Mouse (Mus musculus) intestine, embryonic 14.5 days (tissue): ENCODE results near the gene Pitpnc1. TPM values are rescaled to one million over a fixed set of nuclear protein-coding genes. Genes with fewer than 3 reads are reported as not detected.

Experiments
- ATAC-seq: fragments of 200-750 bp; cut with Nextera tagmentation; replicated peaks from 2 replicates; pipeline ENCODE4 v1.8.0; 2017; ENCODE audit warnings: low read depth, moderate number of reproducible peaks, moderate TSS enrichment, moderate library complexity; ENCODE audit not compliant: low FRiP score, low TSS enrichment
- DNase-seq: peaks from one replicate; pipeline ENCODE4 v3.0.0-alpha.2; 2018; ENCODE audit warnings: low spot score
- H3K27ac ChIP-seq: fragments of 300-500 bp; sonication (generic); 2 replicates; pipeline ENCODE4 v1.5.1; 2014; ENCODE audit warnings: low read depth, mild to moderate bottlenecking, control low read depth
- H3K27me3 ChIP-seq: fragments of 300-500 bp; sonication (generic); replicated peaks from 2 replicates; pipeline ENCODE4 v1.6.1; 2014; ENCODE audit warnings: low read length, control low read depth; ENCODE audit not compliant: control insufficient read depth, insufficient read depth
- H3K36me3 ChIP-seq: fragments of 300-500 bp; sonication (generic); 2 replicates; pipeline ENCODE4 v1.6.1; 2014; ENCODE audit warnings: low read length, control low read depth; ENCODE audit not compliant: control insufficient read depth, insufficient read depth
- H3K4me1 ChIP-seq: fragments of 300-500 bp; sonication (generic); replicated peaks from 2 replicates; pipeline ENCODE4 v1.6.1; 2014; ENCODE audit warnings: low read length, control low read depth, mixed read lengths; ENCODE audit not compliant: control insufficient read depth, insufficient read depth
- H3K4me2 ChIP-seq: fragments of 300-500 bp; sonication (generic); 2 replicates; pipeline ENCODE4 v1.6.1; 2014; ENCODE audit warnings: low read length
- H3K4me3 ChIP-seq: fragments of 300-500 bp; sonication (generic); 2 replicates; pipeline ENCODE4 v1.5.1; 2014; ENCODE audit warnings: low read depth, low read length, control low read depth, mixed read lengths
- H3K9ac ChIP-seq: fragments of 300-500 bp; sonication (generic); 2 replicates; pipeline ENCODE4 v1.6.1; 2014; ENCODE audit warnings: mild to moderate bottlenecking, low read length
- H3K9me3 ChIP-seq: fragments of 300-500 bp; sonication (generic); 2 replicates; pipeline ENCODE4 v1.6.1; 2016; ENCODE audit warnings: low read length, control low read depth; ENCODE audit not compliant: control insufficient read depth
- WGBS: fragments of 180-500 bp; shearing (Covaris S2); extraction: QIAGEN DNeasy Blood & Tissue Kit; methylation state at CpG from one replicate; pipeline ENCODE4 v1.1.7; 2014; 5-methylcytosine and 5-hydroxymethylcytosine counted together
- polyA plus RNA-seq: library from polyadenylated mRNA; unstranded; fragments of >200 nt; fragmentation: Nextera tagmentation; extraction: Ambion mirVana; gene quantifications from 2 replicates; pipeline ENCODE4 v1.2.1, GENCODE M21; 2014

Gene Pitpnc1
- polyA plus RNA-seq, 1 experiment from 2014 or later, result 18.2 TPM

DNA sequence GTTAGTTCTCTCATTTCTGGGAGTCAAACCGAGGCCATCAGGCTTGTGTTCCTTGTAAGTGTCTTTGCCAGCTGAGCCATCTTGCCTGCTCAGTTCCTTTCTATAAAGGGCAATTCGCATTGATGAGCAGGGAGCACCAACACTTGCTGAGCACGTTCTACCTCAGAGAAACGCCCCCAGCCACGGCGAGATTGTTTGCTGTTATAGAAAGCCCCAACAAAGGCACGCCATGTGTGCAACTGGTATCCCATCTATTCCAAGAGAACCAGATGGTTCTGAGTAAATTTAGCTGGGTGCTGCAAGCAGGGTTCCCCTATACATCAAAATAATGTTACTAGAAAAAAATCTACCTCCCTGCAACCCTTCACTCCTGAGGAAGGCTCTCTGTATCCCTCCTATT, 188.0 kb downstream of the Pitpnc1 start:
- no peak for DNase-seq
- H3K9me3 ChIP-seq, result no peaks in the 10 kb centered on the region
- no peak overlapping the region for H3K4me3 ChIP-seq
- no peak for ATAC-seq
- 89% methylated on average over 7 of the region's 7 CpGs for WGBS
- no peak overlapping the region for H3K27ac ChIP-seq
- no peaks in the 10 kb centered on the region for H3K27me3 ChIP-seq
- no peaks in the 10 kb centered on the region for H3K4me1 ChIP-seq
- no peak overlapping the region for H3K4me2 ChIP-seq
- H3K9ac ChIP-seq, result no peak overlapping the region
- no peaks in the 10 kb centered on the region for H3K36me3 ChIP-seq

DNA sequence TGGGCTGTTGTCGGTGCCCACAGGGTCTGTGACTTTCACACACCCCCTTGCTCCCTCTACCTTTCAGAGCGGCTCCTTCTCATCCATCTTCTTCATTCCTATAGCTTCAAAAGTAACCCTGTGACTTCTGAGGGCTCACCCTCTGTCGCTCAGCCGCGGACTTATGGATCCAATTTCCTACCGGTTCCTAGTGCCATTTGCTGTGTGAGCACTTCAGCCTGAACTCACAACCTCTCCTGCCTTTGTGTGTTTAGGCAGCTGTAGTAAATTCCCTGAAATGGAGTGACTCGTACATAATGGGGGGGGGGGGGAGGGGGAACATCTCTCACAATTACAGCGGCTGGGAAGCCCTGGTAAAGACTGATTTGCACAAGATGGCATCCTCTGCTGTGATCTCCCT, 191.2 kb downstream of the Pitpnc1 start:
- no peak overlapping the region for H3K9ac ChIP-seq
- H3K9me3 ChIP-seq, result no peaks in the 10 kb centered on the region
- ATAC-seq (no peak), DNase-seq (no peak)
- no peak overlapping the region for H3K4me2 ChIP-seq
- no peaks in the 10 kb centered on the region for H3K36me3 ChIP-seq
- no peak overlapping the region for H3K27ac ChIP-seq
- H3K4me3 ChIP-seq, result no peak overlapping the region
- H3K27me3 ChIP-seq, result no peaks in the 10 kb centered on the region
- WGBS, result 55% methylated on average over 8 of the region's 8 CpGs
- no peaks in the 10 kb centered on the region; the same call in none of the 2 replicates for H3K4me1 ChIP-seq

DNA sequence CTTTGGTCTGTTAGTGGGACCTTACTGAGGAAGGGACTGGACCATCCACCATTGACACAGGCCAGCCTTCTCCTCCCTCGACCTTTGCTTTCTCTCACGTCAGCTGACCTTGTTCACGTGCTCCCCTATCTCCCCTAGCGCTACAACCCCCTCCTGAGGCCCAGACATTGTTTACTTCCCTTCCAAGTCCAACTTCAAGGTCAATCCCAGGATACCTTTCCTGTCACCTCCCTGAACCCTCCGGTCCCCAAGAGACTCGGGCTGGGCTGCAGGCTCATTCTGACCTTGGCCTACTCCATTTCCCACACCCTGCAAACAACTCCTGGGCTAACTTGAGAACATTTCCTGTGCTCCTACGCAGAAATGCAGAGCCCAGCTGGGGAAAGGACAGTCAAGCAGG, 193.6 kb downstream of the Pitpnc1 start:
- Histone ChIP-seq H3K27me3 (no peaks in the 10 kb centered on the region), H3K4me2 (no peak overlapping the region), H3K9me3 (no peaks in the 10 kb centered on the region), H3K9ac (no peak overlapping the region), H3K36me3 (no peaks in the 10 kb centered on the region), H3K27ac (no peak overlapping the region), H3K4me1 (peaks cover 6% of the 10 kb centered on the region), H3K4me3 (no peak overlapping the region)
- DNase-seq, result no peak
- 46% methylated on average over 7 of the region's 7 CpGs for WGBS
- no peak for ATAC-seq

- Histone ChIP-seq H3K4me3 (no peak overlapping the region), H3K9ac (no peak overlapping the region)
- 64% methylated on average over 3 of the region's 3 CpGs for WGBS
Measured at GRCm38 (mm10) chr11:107276337-107276736, 194.2 kb downstream of the Pitpnc1 start.

DNA sequence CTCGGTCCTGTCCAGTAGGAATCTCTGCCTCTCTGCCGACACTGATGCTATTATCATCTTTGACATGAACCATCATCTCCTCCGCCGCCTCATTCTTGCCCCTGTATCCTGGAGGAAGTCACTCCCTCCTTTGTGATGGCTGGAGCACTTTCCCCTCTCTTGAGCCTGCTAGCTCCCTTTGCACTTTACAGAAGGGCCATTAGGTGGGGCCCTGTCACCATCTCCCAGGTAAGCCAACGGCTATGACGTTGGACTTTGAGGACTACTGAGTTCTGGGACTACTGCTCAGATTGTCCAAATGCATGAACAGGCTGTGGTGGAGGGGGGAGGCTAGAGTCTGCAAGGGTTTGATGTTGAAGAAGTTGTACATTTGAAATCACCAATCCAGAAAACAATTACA, 194.6 kb downstream of the Pitpnc1 start:
- 32% methylated on average over 6 of the region's 6 CpGs for WGBS
- H3K4me2 ChIP-seq, result no peak overlapping the region
- 0 out of 2 replicates have a peak, but pooled peaks have one; percentile 55 for ATAC-seq
- no peaks in the 10 kb centered on the region for H3K27me3 ChIP-seq
- no peaks in the 10 kb centered on the region for H3K9me3 ChIP-seq
- H3K27ac ChIP-seq, result no peak overlapping the region
- H3K4me1 ChIP-seq, result peaks cover 6% of the 10 kb centered on the region
- peak; percentile 67 for DNase-seq
- H3K9ac ChIP-seq, result no peak overlapping the region
- no peaks in the 10 kb centered on the region for H3K36me3 ChIP-seq
- H3K4me3 ChIP-seq, result no peak overlapping the region

More at GRCm38 (mm10) chr11:107276337-107276736, 194.2 kb downstream of the Pitpnc1 start:
- no peak for ATAC-seq
- no peak for DNase-seq
- H3K36me3 ChIP-seq, result no peaks in the 10 kb centered on the region
- H3K9me3 ChIP-seq, result no peaks in the 10 kb centered on the region
- no peaks in the 10 kb centered on the region for H3K27me3 ChIP-seq
- no peak overlapping the region for H3K27ac ChIP-seq
- no peak overlapping the region for H3K4me2 ChIP-seq
- H3K4me1 ChIP-seq, result peaks cover 6% of the 10 kb centered on the region

DNA sequence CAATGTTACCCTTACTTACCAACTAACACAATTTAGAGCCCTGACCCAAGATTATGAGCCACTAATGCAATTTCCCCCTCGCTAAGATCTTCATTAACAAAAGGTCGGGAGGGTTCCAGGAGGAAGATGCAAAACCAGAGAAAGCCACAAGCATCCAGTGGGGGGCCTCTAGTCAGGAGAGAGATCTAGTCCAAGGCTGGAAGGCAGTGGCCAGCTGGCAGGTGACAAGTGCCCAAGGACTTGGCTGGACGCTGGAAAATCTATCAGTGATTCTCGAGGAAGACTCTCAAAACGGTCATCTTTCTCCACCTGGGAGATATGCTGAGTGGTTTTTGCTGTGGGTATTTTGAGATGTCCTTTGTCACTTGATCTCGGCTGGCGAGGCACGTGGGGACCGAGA, 196.3 kb downstream of the Pitpnc1 start:
- H3K27ac ChIP-seq, result no peak overlapping the region
- no peaks in the 10 kb centered on the region for H3K36me3 ChIP-seq
- H3K27me3 ChIP-seq, result no peaks in the 10 kb centered on the region
- DNase-seq (no peak), ATAC-seq (no peak)
- H3K9me3 ChIP-seq, result no peaks in the 10 kb centered on the region
- no peak overlapping the region for H3K4me2 ChIP-seq
- peaks cover 6% of the 10 kb centered on the region for H3K4me1 ChIP-seq
- H3K4me3 ChIP-seq, result no peak overlapping the region
- 81% methylated on average over 9 of the region's 9 CpGs for WGBS
- no peak overlapping the region for H3K9ac ChIP-seq

GRCm38 (mm10) chr11:107272351-107272975, 198.0 kb downstream of the Pitpnc1 start:
- Histone ChIP-seq H3K4me1 (peaks cover 6% of the 10 kb centered on the region), H3K27ac (no peak overlapping the region), H3K27me3 (no peaks in the 10 kb centered on the region), H3K36me3 (no peaks in the 10 kb centered on the region), H3K9ac (no peak overlapping the region), H3K4me3 (no peak overlapping the region), H3K9me3 (peaks cover 3% of the 10 kb centered on the region; the same call in 1 of the 2 replicates), H3K4me2 (no peak overlapping the region)
- 0 out of 2 replicates have a peak, but pooled peaks have one; percentile 32 for ATAC-seq
- WGBS, result 69% methylated on average over 11 of the region's 11 CpGs
- peak; percentile 70 for DNase-seq

DNA sequence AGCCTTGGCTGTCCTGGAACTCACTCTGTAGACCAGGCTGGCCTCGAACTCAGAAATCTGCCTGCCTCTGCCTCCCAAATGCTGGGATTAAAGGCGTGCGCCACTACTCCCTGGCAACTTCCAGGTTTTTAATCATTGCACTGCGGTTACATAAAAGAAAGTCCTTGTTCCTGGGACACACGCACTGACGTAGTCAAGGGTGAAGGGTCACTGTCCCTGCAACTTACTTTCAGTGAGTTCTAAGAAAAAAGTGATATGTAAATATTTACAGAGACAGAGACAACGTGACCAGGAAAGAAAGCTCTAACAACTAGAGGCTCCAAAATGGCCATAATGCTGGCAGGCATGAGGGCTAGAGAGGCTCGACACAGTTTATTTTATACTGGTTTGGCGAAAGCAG, 199.9 kb downstream of the Pitpnc1 start:
- no peak overlapping the region for H3K9ac ChIP-seq
- 70% methylated on average over 9 of the region's 9 CpGs for WGBS

GRCm38 (mm10) chr11:107267522-107267921, 203.0 kb downstream of the Pitpnc1 start:
- H3K36me3 ChIP-seq, result no peaks in the 10 kb centered on the region
- no peak overlapping the region for H3K9ac ChIP-seq
- no peak overlapping the region for H3K4me3 ChIP-seq
- H3K9me3 ChIP-seq, result peaks cover 3% of the 10 kb centered on the region; the same call in 1 of the 2 replicates
- H3K27ac ChIP-seq, result no peak overlapping the region
- H3K4me2 ChIP-seq, result no peak overlapping the region
- no peaks in the 10 kb centered on the region for H3K27me3 ChIP-seq
- H3K4me1 ChIP-seq, result peaks cover 2% of the 10 kb centered on the region; the same call in 1 of the 2 replicates
- no peak for DNase-seq
- no peak for ATAC-seq
- WGBS, result 100% methylated on average over 3 of the region's 3 CpGs

More for the DNA sequence above, 199.9 kb downstream of the Pitpnc1 start:
- Histone ChIP-seq H3K9me3 (peaks cover 3% of the 10 kb centered on the region; the same call in 1 of the 2 replicates), H3K36me3 (no peaks in the 10 kb centered on the region), H3K27ac (no peak overlapping the region), H3K27me3 (no peaks in the 10 kb centered on the region), H3K4me3 (no peak overlapping the region), H3K4me2 (no peak overlapping the region), H3K4me1 (peaks cover 6% of the 10 kb centered on the region; the same call in 1 of the 2 replicates)
- ATAC-seq, result no peak
- no peak for DNase-seq
